Mouse (Mus musculus) liver, adult 2 months (tissue): ENCODE data around the gene Tspan33.

Experiments used
- CTCF ChIP-seq: fragments of 200-500 bp; IDR thresholded peaks from 2 replicates; pipeline ENCODE4 v1.5.1; 2011; ENCODE audit warnings: low read depth, low read length, control low read depth
- POLR2A ChIP-seq: fragments of 200-500 bp; IDR thresholded peaks from 2 replicates; pipeline ENCODE4 v1.6.1; 2011; ENCODE audit warnings: low read length, control low read depth; ENCODE audit not compliant: insufficient read depth; ENCODE audit errors: extremely low read depth

DNA sequence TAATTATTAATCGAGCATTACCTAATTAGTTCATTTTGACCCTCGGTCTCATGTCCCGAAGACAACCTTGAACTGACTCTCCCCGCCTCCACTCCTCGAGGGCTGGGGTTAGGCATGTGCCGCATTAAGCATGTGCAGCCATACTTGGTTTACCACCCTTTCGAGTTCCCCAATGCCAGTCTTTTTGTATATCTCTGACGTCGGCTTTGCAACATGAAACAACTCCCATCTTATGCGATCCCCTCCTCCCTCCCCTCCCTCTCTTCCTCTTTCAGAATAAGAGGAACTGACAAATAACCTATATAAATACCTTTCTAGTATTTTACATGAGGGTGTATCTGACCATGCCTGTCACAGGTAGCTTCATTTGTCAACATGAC lies 43.9 kb upstream of the Tspan33 start:
- TF ChIP-seq CTCF (no peak), POLR2A (no peak)
